ENCODE assay signal across 14 mouse cellular contexts in genomic region chr13:73740399-73740944, GRCm38 (mm10). TPM values are rescaled to one million over a fixed set of nuclear protein-coding genes. Genes with fewer than 3 reads are reported as not detected.
A peak's percentile ranks its signal among the peaks of the same experiment; 100 is the strongest.
DNase-seq lines count a peak whose midpoint lies in the region; ATAC-seq and TF ChIP-seq lines count a peak whose summit lies in the region.
"Not testable (repeated sequence)": the region's sequence is repeated elsewhere in the genome, so short reads cannot be mapped to it uniquely, and the experiment has no call there.
"Had no signal": no experiment of that assay in that cellular context is flagged by ENCODE, and none has a peak within 500 bp of the region (broad histone marks: within the 10 kb centered on the region; RNA-seq: fewer than 3 reads in every experiment).

No protein-coding gene starts in this region.

- H3K36me3 ChIP-seq in spleen, adult 2 months (ENCODE audit: control insufficient read depth, insufficient read depth, low read length): not testable (repeated sequence)

- not testable (repeated sequence) for H3K4me3 ChIP-seq in spleen, adult 2 months (ENCODE audit: extremely low read depth, insufficient read depth, insufficient read length)

- not testable (repeated sequence) for H3K4me1 ChIP-seq in spleen, adult 2 months (ENCODE audit: control insufficient read depth, insufficient read depth, insufficient read length)

- not testable (repeated sequence) for TF ChIP-seq CTCF in spleen, adult 2 months (IDR thresholded peaks at IDR 0.05; ENCODE audit: extremely low read depth, insufficient read depth, insufficient read length, insufficient replicate concordance)

- peak overlapping the region; percentile 53 for H3K27ac ChIP-seq in spleen, adult 2 months (ENCODE audit: insufficient read depth, low read length)

- TF ChIP-seq POLR2A in spleen, adult 2 months (IDR thresholded peaks at IDR 0.05; ENCODE audit: low read depth, low read length): not testable (repeated sequence)

- peak; percentile 56 for ATAC-seq in CD4-positive, CD25-positive, alpha-beta regulatory T cell, adult 4 months
- ATAC-seq in common myeloid progenitor, adult 5-6 weeks (replicated peaks; ENCODE audit: low read depth, poor library complexity, severe bottlenecking): 0 out of 2 replicates have a peak, but pooled peaks have one; percentile 33
- peak; percentile 35 for ATAC-seq in inflammation-experienced regulatory T-cells, adult 6 months
- 0 out of 2 replicates have a peak, but pooled peaks have one; percentile 28 for ATAC-seq in monocyte, adult 5-6 weeks (replicated peaks; ENCODE audit: insufficient number of reproducible peaks, low FRiP score, low TSS enrichment, poor library complexity, severe bottlenecking)

- DNase-seq in A20 (ENCODE audit: low read depth, low spot score): peak; percentile 20
- not testable (repeated sequence) for DNase-seq in spleen, adult 2 months (ENCODE audit: low read depth in 1 of 2, low spot score in 2 of 2)

- 40% methylated on average over 2 of the region's 2 CpGs for WGBS in spleen, adult 2 months

- not testable (repeated sequence) for H3K27me3 ChIP-seq in spleen, adult 2 months (ENCODE audit: control insufficient read depth, insufficient read depth, low read length)

RNA-seq across cellular contexts. Expression of gene Slc12a7, which starts 7.6 kb away (rescaled TPM):
- polyA plus RNA-seq in CD4-positive, CD25-positive, alpha-beta regulatory T cell, adult 4 months (2017; shearing (Covaris generic)): 10 to 100 TPM; 37.2 to 50.1 TPM
- total RNA-seq in common myeloid progenitor, adult 5-6 weeks (2017): 4.4 and 17.2 TPM in 2 replicates
- 10 to 100 TPM; 17.3 to 41.0 (median 40.8) TPM for polyA plus RNA-seq in inflammation-experienced regulatory T-cells, adult 6 months (2017; shearing (Covaris generic))
- 13.8 to 45.3 TPM (median 22.3 TPM) in 3 replicates for total RNA-seq in monocyte, adult 5-6 weeks (2017)
- 56.2 and 60.2 TPM in 2 replicates for polyA plus RNA-seq in spleen, adult 2 months (2012; rRNA removed)

RNA-seq across cellular contexts. Expression of gene Slc6a19, which starts 35.8 kb away (rescaled TPM):
- polyA plus RNA-seq in CD4-positive, CD25-positive, alpha-beta regulatory T cell, adult 4 months (2017; shearing (Covaris generic)): not detected
- total RNA-seq in common myeloid progenitor, adult 5-6 weeks (2017): 0.09 and 0.19 TPM in 2 replicates
- polyA plus RNA-seq in inflammation-experienced regulatory T-cells, adult 6 months (2017; shearing (Covaris generic)): not detected
- 0.19 to 0.21 TPM in 2 of 3 replicates, not detected in the other for total RNA-seq in monocyte, adult 5-6 weeks (2017)
- polyA plus RNA-seq in spleen, adult 2 months (2012; rRNA removed): 0.28 and 0.44 TPM in 2 replicates
- total RNA-seq: gastrocnemius, postnatal 10 days; gastrocnemius, postnatal 36 days; heart, adult 8-10 months; heart, postnatal 25 days had no signal
- polyA plus RNA-seq: G1E; heart, embryonic 11.5 days; heart, embryonic 14.5 days; heart, postnatal 0 days had no signal
